Mouse (Mus musculus): Measurements from ENCODE around the gene Psapl1. TPM values are rescaled to one million over a fixed set of nuclear protein-coding genes. Genes with fewer than 3 reads are reported as not detected.
A peak's percentile ranks its signal among the peaks of the same experiment; 100 is the strongest.
"Not testable (repeated sequence)": the region's sequence is repeated elsewhere in the genome, so short reads cannot be mapped to it uniquely, and the experiment has no call there.

The Psapl1 gene
- polyA plus RNA-seq, 1 experiment: not detected

DNA sequence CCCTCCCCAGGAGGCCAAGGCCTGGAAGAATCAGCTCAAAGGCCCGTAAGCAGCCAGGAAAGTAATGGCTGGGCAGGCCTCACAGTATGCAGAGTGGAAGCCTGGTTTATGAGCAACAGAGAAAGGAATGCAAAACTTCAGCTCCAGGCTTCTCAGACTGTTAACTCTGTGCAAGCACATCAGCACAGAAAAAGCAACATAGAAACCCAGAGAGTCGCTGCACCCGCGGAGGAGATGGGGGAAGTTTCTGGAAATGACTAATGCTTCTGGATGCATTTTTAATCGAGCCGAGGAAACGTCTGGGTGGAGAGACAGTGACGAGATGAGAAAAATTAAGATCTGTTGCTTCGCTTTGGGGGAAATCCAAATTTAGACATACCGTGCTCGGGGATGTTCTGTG, 22.5 kb downstream of the Psapl1 start:
- H3K4me1 ChIP-seq (ENCODE audit: control insufficient read depth, insufficient read depth, low read length): no peaks in the 10 kb centered on the region
- no peaks in the 10 kb centered on the region for H3K9me3 ChIP-seq (replicated peaks; ENCODE audit: control insufficient read depth, insufficient read depth, low read length, poor library complexity, severe bottlenecking)
- H3K27me3 ChIP-seq (ENCODE audit: control insufficient read depth, insufficient read depth, low read length, poor library complexity, severe bottlenecking): no peaks in the 10 kb centered on the region
- TF ChIP-seq EP300 (IDR thresholded peaks at IDR 0.05; ENCODE audit: insufficient read depth, low read depth, low read length) (no peak), CTCF (IDR thresholded peaks at IDR 0.05; ENCODE audit: low read depth, low read length) (no peak), POLR2A (IDR thresholded peaks at IDR 0.05; ENCODE audit: insufficient read depth, low read length) (no peak)
- H3K9ac ChIP-seq (ENCODE audit: low read depth, poor library complexity, severe bottlenecking): no peak overlapping the region
- no peak overlapping the region for H3K27ac ChIP-seq (ENCODE audit: insufficient read depth, low read length)
- no peak overlapping the region for H3K4me3 ChIP-seq (ENCODE audit: low read depth, low read length)
- H3K36me3 ChIP-seq (ENCODE audit: control insufficient read depth, insufficient read depth, low read length, poor library complexity, severe bottlenecking): no peaks in the 10 kb centered on the region

DNA sequence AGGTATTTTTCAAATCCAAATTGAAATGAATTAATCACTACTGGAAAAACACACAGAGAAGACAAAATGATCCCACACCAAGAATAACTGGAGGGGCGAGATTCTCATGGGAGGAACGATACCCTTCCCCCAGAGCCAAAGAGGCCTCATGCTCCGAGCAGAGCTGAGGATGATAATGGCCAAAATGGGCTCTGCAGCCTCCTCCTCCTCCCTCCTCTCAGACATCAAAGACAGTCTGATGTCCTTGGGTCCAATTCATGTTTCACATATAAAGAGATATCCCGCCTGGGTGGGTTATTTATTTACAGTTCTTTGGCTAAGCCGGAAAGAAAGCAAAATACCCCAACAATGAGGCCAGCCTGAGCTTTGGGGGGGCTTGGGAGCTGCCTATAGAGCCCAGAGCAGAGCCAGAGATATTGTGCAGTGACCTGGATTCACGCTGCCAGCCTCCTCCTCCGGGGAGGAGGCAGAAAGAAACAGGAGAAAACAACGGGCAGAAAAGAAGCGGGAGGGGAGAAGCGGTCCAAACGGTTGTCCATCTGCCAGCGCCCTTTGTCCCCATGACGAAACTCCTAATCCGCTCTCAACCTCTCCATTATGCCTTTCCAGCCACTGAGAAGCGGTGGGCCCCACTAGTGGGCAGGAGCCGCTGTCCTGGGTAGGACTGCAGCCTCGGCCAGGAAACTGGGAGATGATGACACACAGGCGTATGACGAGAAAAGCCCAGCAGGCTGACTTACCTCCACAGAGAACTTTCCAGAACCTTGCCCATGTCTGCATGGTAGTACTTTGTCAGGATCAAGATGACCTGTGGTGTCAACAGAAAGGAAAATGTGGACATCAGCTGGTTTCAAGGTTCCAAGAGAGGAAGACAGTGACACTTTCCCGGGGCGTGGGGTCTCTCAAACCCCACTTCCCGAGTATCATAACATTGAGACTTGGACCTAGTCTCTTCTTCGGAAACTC, 24.9 kb downstream of the Psapl1 start:
- Histone ChIP-seq H3K36me3 (ENCODE audit: control insufficient read depth, insufficient read depth, low read length, poor library complexity, severe bottlenecking) (no peaks in the 10 kb centered on the region), H3K27ac (ENCODE audit: insufficient read depth, low read length) (no peak overlapping the region), H3K9me3 (replicated peaks; ENCODE audit: control insufficient read depth, insufficient read depth, low read length, poor library complexity, severe bottlenecking) (no peaks in the 10 kb centered on the region), H3K4me1 (ENCODE audit: control insufficient read depth, insufficient read depth, low read length) (no peaks in the 10 kb centered on the region), H3K4me3 (ENCODE audit: low read depth, low read length) (no peak overlapping the region), H3K9ac (ENCODE audit: low read depth, poor library complexity, severe bottlenecking) (no peak overlapping the region), H3K27me3 (ENCODE audit: control insufficient read depth, insufficient read depth, low read length, poor library complexity, severe bottlenecking) (no peaks in the 10 kb centered on the region)
- TF ChIP-seq POLR2A (IDR thresholded peaks at IDR 0.05; ENCODE audit: insufficient read depth, low read length) (no peak), EP300 (IDR thresholded peaks at IDR 0.05; ENCODE audit: insufficient read depth, low read depth, low read length) (no peak), CTCF (IDR thresholded peaks at IDR 0.05; ENCODE audit: low read depth, low read length) (no peak)

DNA sequence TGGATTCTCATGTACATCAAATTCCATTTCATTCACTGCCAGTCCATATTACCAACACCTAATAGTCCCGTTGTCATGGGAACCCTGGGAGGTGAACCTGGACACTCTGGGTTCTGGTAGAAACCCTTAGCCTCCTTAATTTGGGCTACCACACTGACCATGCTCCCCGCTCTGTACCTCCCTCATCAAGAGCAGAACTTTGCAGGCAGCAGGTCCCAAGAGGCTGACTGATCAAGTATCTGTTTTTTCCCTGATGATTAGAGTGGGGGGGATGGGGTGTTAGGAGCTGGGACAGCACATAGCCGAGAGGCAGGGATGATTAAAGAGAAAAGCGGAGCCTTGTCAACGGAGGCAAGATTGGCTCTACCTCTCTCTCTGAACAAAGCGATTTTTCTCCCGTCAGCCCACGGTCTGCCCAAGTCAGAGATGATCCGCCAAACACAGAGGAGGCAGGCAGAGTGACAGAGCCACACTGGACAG, 26.5 kb downstream of the Psapl1 start:
- no peaks in the 10 kb centered on the region for H3K4me1 ChIP-seq (ENCODE audit: control insufficient read depth, insufficient read depth, low read length)
- no peak overlapping the region for H3K9ac ChIP-seq (ENCODE audit: low read depth, poor library complexity, severe bottlenecking)
- no peaks in the 10 kb centered on the region for H3K36me3 ChIP-seq (ENCODE audit: control insufficient read depth, insufficient read depth, low read length, poor library complexity, severe bottlenecking)
- H3K27ac ChIP-seq (ENCODE audit: insufficient read depth, low read length): no peak overlapping the region
- no peak for TF ChIP-seq POLR2A (IDR thresholded peaks at IDR 0.05; ENCODE audit: insufficient read depth, low read length)
- TF ChIP-seq EP300 (IDR thresholded peaks at IDR 0.05; ENCODE audit: insufficient read depth, low read depth, low read length): no peak
- TF ChIP-seq CTCF (IDR thresholded peaks at IDR 0.05; ENCODE audit: low read depth, low read length): no peak
- no peaks in the 10 kb centered on the region for H3K27me3 ChIP-seq (ENCODE audit: control insufficient read depth, insufficient read depth, low read length, poor library complexity, severe bottlenecking)
- no peaks in the 10 kb centered on the region for H3K9me3 ChIP-seq (replicated peaks; ENCODE audit: control insufficient read depth, insufficient read depth, low read length, poor library complexity, severe bottlenecking)
- no peak overlapping the region for H3K4me3 ChIP-seq (ENCODE audit: low read depth, low read length)

DNA sequence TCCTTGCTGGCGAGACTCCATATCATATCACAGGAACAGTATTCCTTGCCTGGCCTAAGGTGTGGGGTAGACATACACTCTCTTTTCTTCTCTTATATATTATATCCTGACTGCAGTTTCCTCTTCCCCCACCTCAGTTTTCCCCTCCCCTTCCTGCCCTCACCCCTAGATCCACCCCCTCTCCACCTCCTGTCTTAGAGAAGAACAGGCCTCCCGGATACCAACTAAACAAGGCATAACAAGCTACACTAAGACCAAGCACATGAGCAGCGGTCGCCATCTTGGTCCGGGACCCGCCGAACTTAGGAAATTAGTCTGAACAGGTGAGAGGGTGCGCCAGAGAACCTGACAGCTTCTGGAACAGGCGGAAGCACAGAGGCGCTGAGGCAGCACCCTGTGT, 33.7 kb downstream of the Psapl1 start:
- not testable (repeated sequence) for H3K27ac ChIP-seq (ENCODE audit: insufficient read depth, low read length); H3K27me3 ChIP-seq (ENCODE audit: control insufficient read depth, insufficient read depth, low read length, poor library complexity, severe bottlenecking); H3K4me1 ChIP-seq (ENCODE audit: control insufficient read depth, insufficient read depth, low read length); H3K9me3 ChIP-seq (replicated peaks; ENCODE audit: control insufficient read depth, insufficient read depth, low read length, poor library complexity, severe bottlenecking); H3K9ac ChIP-seq (ENCODE audit: low read depth, poor library complexity, severe bottlenecking); H3K36me3 ChIP-seq (ENCODE audit: control insufficient read depth, insufficient read depth, low read length, poor library complexity, severe bottlenecking)
- peak overlapping the region; percentile 58 for H3K4me3 ChIP-seq (ENCODE audit: low read depth, low read length)

DNA sequence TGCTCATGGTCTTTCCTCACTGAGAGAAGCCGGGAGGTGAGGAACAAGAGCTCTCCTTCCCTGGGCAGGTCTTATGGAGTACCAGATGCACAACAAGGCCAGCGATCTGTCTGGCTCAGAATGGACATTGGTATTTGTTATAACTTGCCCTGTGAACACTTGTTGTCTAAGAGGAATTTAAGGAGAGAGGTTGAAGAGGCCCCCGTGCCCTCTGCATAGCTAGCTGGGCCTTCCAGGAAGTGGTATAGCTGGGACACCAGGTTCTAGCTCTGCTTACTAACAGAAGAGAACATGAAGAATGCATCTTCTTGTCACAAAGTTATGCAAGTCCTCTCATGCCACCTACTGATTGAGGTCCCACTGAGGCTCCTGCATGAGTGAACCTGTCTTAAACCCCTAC, 44.2 kb downstream of the Psapl1 start:
- Histone ChIP-seq H3K36me3 (ENCODE audit: control insufficient read depth, insufficient read depth, low read length, poor library complexity, severe bottlenecking) (no peaks in the 10 kb centered on the region), H3K27me3 (ENCODE audit: control insufficient read depth, insufficient read depth, low read length, poor library complexity, severe bottlenecking) (no peaks in the 10 kb centered on the region), H3K9ac (ENCODE audit: low read depth, poor library complexity, severe bottlenecking) (no peak overlapping the region), H3K4me3 (ENCODE audit: low read depth, low read length) (no peak overlapping the region), H3K4me1 (ENCODE audit: control insufficient read depth, insufficient read depth, low read length) (no peaks in the 10 kb centered on the region), H3K27ac (ENCODE audit: insufficient read depth, low read length) (no peak overlapping the region), H3K9me3 (replicated peaks; ENCODE audit: control insufficient read depth, insufficient read depth, low read length, poor library complexity, severe bottlenecking) (no peaks in the 10 kb centered on the region)
- TF ChIP-seq POLR2A (IDR thresholded peaks at IDR 0.05; ENCODE audit: insufficient read depth, low read length) (no peak), EP300 (IDR thresholded peaks at IDR 0.05; ENCODE audit: insufficient read depth, low read depth, low read length) (no peak), CTCF (IDR thresholded peaks at IDR 0.05; ENCODE audit: low read depth, low read length) (no peak)

DNA sequence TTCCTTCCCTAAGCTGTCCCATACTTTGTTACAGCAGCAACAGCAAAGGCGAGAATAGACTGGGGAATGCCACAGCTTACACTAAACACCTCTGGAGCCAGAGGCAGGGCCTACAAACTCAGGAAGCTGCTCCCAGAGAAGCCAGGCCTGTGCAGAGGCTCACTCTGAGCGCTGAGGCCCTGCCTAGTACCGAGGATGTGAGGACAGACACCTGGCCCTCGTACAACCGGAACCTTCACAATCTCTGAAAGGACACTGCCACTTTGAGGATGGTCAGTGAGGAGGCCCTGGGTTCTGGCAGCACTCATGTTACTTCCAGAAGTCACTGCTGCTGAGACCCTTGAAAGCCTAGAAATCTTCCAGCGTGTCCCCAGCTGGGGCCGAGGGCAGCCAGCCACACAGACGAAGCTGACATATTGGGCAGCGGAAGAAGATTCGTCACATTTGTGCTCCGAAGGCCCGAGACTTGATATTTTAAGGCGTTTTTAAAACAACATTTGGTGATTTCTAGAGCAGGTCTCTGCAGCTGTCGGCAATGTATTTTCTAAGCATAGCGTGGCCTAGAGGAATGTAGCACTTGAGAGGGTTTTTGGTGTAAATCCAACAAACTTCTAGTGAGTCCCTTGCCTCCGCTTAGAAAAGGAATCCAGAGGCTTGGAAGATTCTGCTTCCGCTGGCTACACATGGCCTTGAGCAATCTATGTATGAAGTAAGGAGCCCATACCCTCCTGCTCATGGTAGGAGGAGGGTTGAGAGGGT, 49.1 kb downstream of the Psapl1 start:
- Histone ChIP-seq H3K9ac (ENCODE audit: low read depth, poor library complexity, severe bottlenecking) (no peak overlapping the region), H3K4me3 (ENCODE audit: low read depth, low read length) (no peak overlapping the region), H3K27ac (ENCODE audit: insufficient read depth, low read length) (no peak overlapping the region), H3K36me3 (ENCODE audit: control insufficient read depth, insufficient read depth, low read length, poor library complexity, severe bottlenecking) (no peaks in the 10 kb centered on the region), H3K9me3 (replicated peaks; ENCODE audit: control insufficient read depth, insufficient read depth, low read length, poor library complexity, severe bottlenecking) (no peaks in the 10 kb centered on the region), H3K4me1 (ENCODE audit: control insufficient read depth, insufficient read depth, low read length) (no peaks in the 10 kb centered on the region), H3K27me3 (ENCODE audit: control insufficient read depth, insufficient read depth, low read length, poor library complexity, severe bottlenecking) (no peaks in the 10 kb centered on the region)
- no peak for TF ChIP-seq CTCF (IDR thresholded peaks at IDR 0.05; ENCODE audit: low read depth, low read length)
- TF ChIP-seq EP300 (IDR thresholded peaks at IDR 0.05; ENCODE audit: insufficient read depth, low read depth, low read length): no peak
- TF ChIP-seq POLR2A (IDR thresholded peaks at IDR 0.05; ENCODE audit: insufficient read depth, low read length): no peak
